Mouse (Mus musculus): ENCODE results near the gene Krtap4-1. TPM values are rescaled to one million over a fixed set of nuclear protein-coding genes. Genes with fewer than 3 reads are reported as not detected.

Gene Krtap4-1
- polyA plus RNA-seq (2017; shearing (Covaris generic)) = not detected

GRCm38 (mm10) chr11:99628138-99628537 lies at the start of gene Krtap4-1:
TSS of gene Krtap4-1 (minus strand) at chr11:99628238.

DNA sequence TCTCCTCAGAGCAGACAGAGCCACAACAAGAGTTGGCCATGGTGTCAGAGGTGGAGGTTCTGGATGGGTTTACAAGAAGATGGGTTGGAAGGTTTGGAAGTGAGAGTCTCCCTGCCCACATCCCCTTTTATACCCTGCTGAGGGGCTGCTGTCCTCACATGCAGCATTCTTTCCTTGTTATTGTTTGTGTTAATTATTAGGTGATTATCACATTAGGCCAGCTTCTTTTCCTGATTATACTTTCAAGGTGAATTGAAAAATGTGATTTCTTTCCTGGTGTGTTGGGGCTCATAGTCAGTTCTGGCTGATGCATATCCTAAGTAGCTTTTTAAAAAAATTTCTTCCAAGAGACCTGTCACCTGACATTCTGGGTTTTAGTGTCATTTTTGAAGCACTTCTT lies 37.8 kb upstream of the Krtap4-1 start, which contains the start of gene Krtap4-6:
Gene Krtap4-6 (minus strand): TSS at position 101 of the 400 bp plus-strand sequence.

DNA sequence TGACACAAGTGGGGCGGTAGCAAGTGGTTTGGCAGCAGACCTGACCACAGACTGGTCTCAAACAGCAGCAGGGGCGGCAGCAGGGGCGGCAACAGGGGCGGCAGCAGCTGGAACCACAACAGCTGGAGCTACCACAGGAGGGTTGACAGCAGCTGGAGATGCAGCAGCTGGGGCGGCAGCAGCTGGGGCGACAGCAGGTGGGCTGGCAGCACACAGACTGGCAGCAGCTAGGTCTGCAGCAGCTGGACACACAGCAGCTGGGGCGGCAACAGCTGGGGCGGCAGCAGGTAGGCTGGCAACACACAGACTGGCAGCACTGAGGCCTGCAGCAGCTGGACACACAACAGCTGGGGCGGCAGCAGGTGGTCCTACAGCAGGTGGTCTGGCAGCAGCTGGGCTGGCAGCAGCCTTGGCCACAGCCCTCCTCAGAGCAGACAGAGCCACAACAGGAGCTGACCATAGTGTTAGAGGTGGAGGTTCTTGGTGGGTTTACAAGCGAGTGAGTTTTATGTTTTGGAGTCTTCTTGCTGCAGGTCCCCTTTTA lies 30.5 kb upstream of the Krtap4-1 start, which contains the start of gene Gm11563:
Gene Gm11563 (minus strand): TSS at position 494 of the 544 bp plus-strand sequence.

DNA sequence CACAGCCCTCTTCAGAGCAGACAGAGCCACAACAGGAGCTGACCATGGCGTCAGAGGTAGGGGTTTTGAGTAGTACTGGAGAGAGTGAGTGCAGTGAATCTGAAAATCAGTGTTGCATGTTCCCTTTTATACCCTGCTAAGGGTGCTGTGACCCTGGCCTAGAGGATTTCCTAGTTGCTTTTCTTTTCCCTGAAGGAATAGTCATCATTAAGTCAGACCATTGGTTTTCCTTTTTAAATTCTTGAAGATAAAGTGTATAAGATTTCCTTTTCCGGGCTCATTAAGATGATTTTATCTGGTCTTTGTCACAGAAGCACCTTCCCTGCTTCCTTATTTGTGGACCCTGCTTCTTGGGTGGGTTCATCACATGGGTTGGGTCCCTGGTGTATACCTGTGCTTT lies 22.1 kb upstream of the Krtap4-1 start, which contains the start of gene Gm11555:
Gene Gm11555 (minus strand): TSS at position 101 of the 400 bp plus-strand sequence.

DNA sequence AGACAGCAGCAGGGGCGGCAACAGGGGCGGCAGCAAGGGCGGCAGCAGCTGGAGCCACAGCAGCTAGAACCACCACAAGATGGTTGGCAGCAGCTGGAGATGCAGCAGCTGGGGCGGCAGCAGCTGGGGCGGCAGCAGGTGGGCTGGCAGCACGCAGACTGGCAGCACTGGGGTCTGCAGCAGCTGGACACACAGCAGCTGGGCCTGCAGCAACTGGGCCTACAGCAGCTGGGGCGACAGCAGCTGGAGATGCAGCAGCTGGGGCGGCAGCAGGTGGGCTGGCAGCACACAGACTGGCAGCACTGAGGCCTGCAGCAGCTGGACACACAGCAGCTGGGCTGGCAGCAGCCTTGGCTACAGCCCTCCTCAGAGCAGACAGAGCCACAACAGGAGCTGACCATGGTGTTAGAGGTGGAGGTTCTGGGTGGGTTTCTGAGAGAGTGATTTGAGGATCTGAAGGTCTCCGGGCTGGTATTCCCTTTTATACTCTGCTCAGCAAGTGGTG lies 15.6 kb upstream of the Krtap4-1 start, which contains the start of gene Krtap4-7:
Gene Krtap4-7 (minus strand): TSS at position 455 of the 505 bp plus-strand sequence.

GRCm38 (mm10) chr11:99634653-99635134 lies 6.7 kb upstream of the Krtap4-1 start, which contains the start of gene Krtap4-2:
TSS of gene Krtap4-2 (minus strand) at chr11:99635084.

GRCm38 (mm10) chr11:99620335-99620734 lies 7.7 kb downstream of the Krtap4-1 start, which contains the start of gene Gm11562:
TSS of gene Gm11562 (minus strand) at chr11:99620435.

GRCm38 (mm10) chr11:99614796-99615363 lies 13.2 kb downstream of the Krtap4-1 start, which contains the start of gene Krtap2-4:
TSS of gene Krtap2-4 (minus strand) at chr11:99614846.

GRCm38 (mm10) chr11:99610089-99610488 lies 17.9 kb downstream of the Krtap4-1 start, which contains the start of gene Gm11937:
TSS of gene Gm11937 (minus strand) at chr11:99610189.

GRCm38 (mm10) chr11:99603208-99603607 lies 24.8 kb downstream of the Krtap4-1 start, which contains the start of gene Gm11938:
TSS of gene Gm11938 (minus strand) at chr11:99603308.

GRCm38 (mm10) chr11:99597742-99598141 lies 30.3 kb downstream of the Krtap4-1 start, which contains the start of gene Krtap9-3:
TSS of gene Krtap9-3 (minus strand) at chr11:99598105.

DNA sequence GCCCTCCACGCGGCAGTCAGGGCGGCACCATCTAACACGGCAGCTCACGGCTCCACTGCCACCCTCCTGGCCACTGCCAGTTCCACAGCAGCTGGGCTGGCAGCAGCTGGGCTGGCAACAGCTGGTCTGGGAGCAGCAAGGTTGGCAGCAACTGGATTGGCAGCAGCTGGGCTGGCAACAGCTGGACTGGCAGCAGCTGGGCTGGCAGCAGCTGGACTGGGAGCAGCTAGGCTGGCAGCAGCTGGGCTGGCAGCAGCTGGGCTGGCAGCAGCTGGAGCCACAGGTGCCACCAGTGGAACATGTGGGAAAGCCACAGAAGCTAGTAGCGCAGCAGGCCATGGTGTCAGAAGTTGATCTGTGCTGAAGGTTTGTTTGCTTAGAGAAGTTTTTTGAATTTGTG lies 37.1 kb downstream of the Krtap4-1 start, which contains the start of gene Krtap1-3:
Gene Krtap1-3 (minus strand): TSS at position 359 of the 400 bp plus-strand sequence.

DNA sequence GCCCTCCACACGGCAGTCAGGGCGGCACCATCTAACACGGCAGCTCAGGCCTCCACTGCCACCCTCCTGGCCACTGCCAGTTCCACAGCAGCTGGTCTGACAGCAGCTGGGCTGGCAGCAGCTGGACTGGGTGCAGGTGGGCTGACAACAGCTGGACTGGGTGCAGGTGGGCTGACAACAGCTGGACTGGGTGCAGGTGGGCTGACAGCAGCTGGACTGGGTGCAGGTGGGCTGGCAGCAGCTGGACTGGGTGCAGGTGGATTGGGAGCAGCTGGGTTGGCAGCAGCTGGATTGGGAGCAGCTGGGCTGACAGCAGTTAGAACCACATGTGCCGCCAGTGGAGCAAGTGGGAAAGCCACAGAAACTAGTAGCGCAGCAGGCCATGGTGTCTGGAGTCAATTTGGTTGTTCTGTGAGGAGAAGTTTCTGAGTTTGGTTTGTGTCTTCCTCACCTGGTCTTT lies 44.8 kb downstream of the Krtap4-1 start, which contains the start of gene Krtap1-4:
Gene Krtap1-4 (minus strand): TSS at position 410 of the 460 bp plus-strand sequence.

GRCm38 (mm10) chr11:99580636-99581035 lies 47.4 kb downstream of the Krtap4-1 start, which contains the start of gene Krtap1-5:
TSS of gene Krtap1-5 (minus strand) at chr11:99581016.

Other genes starting within 250 kb of the Krtap4-1 start
- gene Krt10, start 238.9 kb downstream of the Krtap4-1 start, polyA plus RNA-seq (2017; shearing (Covaris generic)) = 21.7 TPM
- gene Krt12, start 206.0 kb downstream of the Krtap4-1 start, polyA plus RNA-seq (2017; shearing (Covaris generic)) = not detected
- not detected for gene Krt20, start 190.1 kb downstream of the Krtap4-1 start, polyA plus RNA-seq (2017; shearing (Covaris generic))
- gene Krt23, start 135.1 kb downstream of the Krtap4-1 start, polyA plus RNA-seq (2017; shearing (Covaris generic)) = not detected
- not detected for gene Krt39, start 106.9 kb downstream of the Krtap4-1 start, polyA plus RNA-seq (2017; shearing (Covaris generic))
- gene Krt40, start 85.1 kb downstream of the Krtap4-1 start, polyA plus RNA-seq (2017; shearing (Covaris generic)) = not detected
- gene Krtap3-3, start 77.4 kb downstream of the Krtap4-1 start, polyA plus RNA-seq (2017; shearing (Covaris generic)) = not detected
- not detected for gene Krtap3-2, start 71.4 kb downstream of the Krtap4-1 start, polyA plus RNA-seq (2017; shearing (Covaris generic))
- gene Gm11939, start 68.8 kb downstream of the Krtap4-1 start, polyA plus RNA-seq (2017; shearing (Covaris generic)) = not detected
- not detected for gene Krtap3-1, start 61.6 kb downstream of the Krtap4-1 start, polyA plus RNA-seq (2017; shearing (Covaris generic))
- not detected for gene Krtap1-5, start 47.2 kb downstream of the Krtap4-1 start, polyA plus RNA-seq (2017; shearing (Covaris generic))
- gene Krtap1-4, start 44.6 kb downstream of the Krtap4-1 start, polyA plus RNA-seq (2017; shearing (Covaris generic)) = not detected
- gene Krtap1-3, start 36.9 kb downstream of the Krtap4-1 start, polyA plus RNA-seq (2017; shearing (Covaris generic)) = not detected
- not detected for gene Krtap9-3, start 30.1 kb downstream of the Krtap4-1 start, polyA plus RNA-seq (2017; shearing (Covaris generic))
- not detected for gene Gm11938, start 24.9 kb downstream of the Krtap4-1 start, polyA plus RNA-seq (2017; shearing (Covaris generic))
- gene Gm11937, start 18.0 kb downstream of the Krtap4-1 start, polyA plus RNA-seq (2017; shearing (Covaris generic)) = not detected
- not detected for gene Krtap2-4, start 13.4 kb downstream of the Krtap4-1 start, polyA plus RNA-seq (2017; shearing (Covaris generic))
- gene Gm11562, start 7.8 kb downstream of the Krtap4-1 start, polyA plus RNA-seq (2017; shearing (Covaris generic)) = not detected
- gene Krtap4-2, start 6.8 kb upstream of the Krtap4-1 start, polyA plus RNA-seq (2017; shearing (Covaris generic)) = not detected
- not detected for gene Krtap4-7, start 15.9 kb upstream of the Krtap4-1 start, polyA plus RNA-seq (2017; shearing (Covaris generic))
- gene Gm11555, start 22.0 kb upstream of the Krtap4-1 start, polyA plus RNA-seq (2017; shearing (Covaris generic)) = not detected
- gene Gm11563, start 30.7 kb upstream of the Krtap4-1 start, polyA plus RNA-seq (2017; shearing (Covaris generic)) = not detected
- gene Krtap4-6, start 37.7 kb upstream of the Krtap4-1 start, polyA plus RNA-seq (2017; shearing (Covaris generic)) = not detected
- gene Gm14190, start 62.5 kb upstream of the Krtap4-1 start, polyA plus RNA-seq (2017; shearing (Covaris generic)) = not detected
- gene Gm14180, start 106.1 kb upstream of the Krtap4-1 start, polyA plus RNA-seq (2017; shearing (Covaris generic)) = not detected
- gene Gm11595, start 144.7 kb upstream of the Krtap4-1 start, polyA plus RNA-seq (2017; shearing (Covaris generic)) = not detected
- not detected for gene Krtap4-8, start 152.5 kb upstream of the Krtap4-1 start, polyA plus RNA-seq (2017; shearing (Covaris generic))
- gene Krtap4-9, start 157.0 kb upstream of the Krtap4-1 start, polyA plus RNA-seq (2017; shearing (Covaris generic)) = not detected
- gene Gm11596, start 165.2 kb upstream of the Krtap4-1 start, polyA plus RNA-seq (2017; shearing (Covaris generic)) = not detected
- not detected for gene Gm11569, start 170.7 kb upstream of the Krtap4-1 start, polyA plus RNA-seq (2017; shearing (Covaris generic))
- not detected for gene Gm11554, start 176.2 kb upstream of the Krtap4-1 start, polyA plus RNA-seq (2017; shearing (Covaris generic))
- gene Krtap4-13, start 181.7 kb upstream of the Krtap4-1 start, polyA plus RNA-seq (2017; shearing (Covaris generic)) = not detected
- gene Gm11564, start 187.4 kb upstream of the Krtap4-1 start, polyA plus RNA-seq (2017; shearing (Covaris generic)) = not detected
- not detected for gene 2300003K06Rik, start 209.8 kb upstream of the Krtap4-1 start, polyA plus RNA-seq (2017; shearing (Covaris generic))
- not detected for gene Krtap4-16, start 223.4 kb upstream of the Krtap4-1 start, polyA plus RNA-seq (2017; shearing (Covaris generic))
- not detected for gene Gm11568, start 229.7 kb upstream of the Krtap4-1 start, polyA plus RNA-seq (2017; shearing (Covaris generic))
- not detected for gene Gm11559, start 236.2 kb upstream of the Krtap4-1 start, polyA plus RNA-seq (2017; shearing (Covaris generic))
- gene Krtap9-1, start 245.2 kb upstream of the Krtap4-1 start, polyA plus RNA-seq (2017; shearing (Covaris generic)) = not detected

Data from inflammation-experienced regulatory T-cells, adult 16 weeks (primary cell).